Mouse (Mus musculus) MEL (cell line): ENCODE data around the gene Rhof. TPM values are rescaled to one million over a fixed set of nuclear protein-coding genes. Genes with fewer than 3 reads are reported as not detected.

ENCODE experiments used
- DNase-seq: peaks from one replicate; pipeline ENCODE4 v3.0.0; 2011; ENCODE audit warnings: low read depth, low spot score
- H3K27ac ChIP-seq: 2 replicates; pipeline ENCODE4 v1.5.1; 2012; ENCODE audit warnings: low read depth, mild to moderate bottlenecking, control low read depth, low read length, moderate library complexity; ENCODE audit not compliant: control insufficient read depth
- H3K27me3 ChIP-seq, 2 experiments: fragments of 150-350 bp in 1 of 2; sonication (generic) in 1 of 2; 2 replicates each; pipeline ENCODE4 v1.6.1; 2012; ENCODE audit warnings: low read length in 2 of 2, mild to moderate bottlenecking in 2 of 2, improper control_type of control experiment in 1 of 2, moderate library complexity in 1 of 2; ENCODE audit not compliant: insufficient read depth in 2 of 2, control insufficient read depth in 1 of 2
- H3K36me3 ChIP-seq, 2 experiments: 2 replicates each; pipeline ENCODE4 v1.6.1; 2012 to 2014; ENCODE audit warnings: low read length in 2 of 2, improper control_type of control experiment in 1 of 2, inconsistent platforms in 1 of 2, mild to moderate bottlenecking in 1 of 2; ENCODE audit not compliant: insufficient read depth in 2 of 2, control insufficient read depth in 1 of 2
- H3K4me1 ChIP-seq, 2 experiments: fragments of 150-350 bp in 1 of 2; sonication (generic) in 1 of 2; 2 replicates each; pipeline ENCODE4 v1.6.1; 2012; ENCODE audit warnings: low read length in 2 of 2, improper control_type of control experiment in 1 of 2, mild to moderate bottlenecking in 1 of 2; ENCODE audit not compliant: insufficient read depth in 2 of 2, control insufficient read depth in 1 of 2
- H3K4me3 ChIP-seq, 2 experiments: fragments of 150-350 bp in 1 of 2; sonication (generic) in 1 of 2; 2 replicates each; pipeline ENCODE4 v1.5.1; 2012; ENCODE audit warnings: low read depth in 2 of 2, low read length in 2 of 2, mild to moderate bottlenecking in 2 of 2, moderate library complexity in 2 of 2, control low read depth in 1 of 2, improper control_type of control experiment in 1 of 2; ENCODE audit not compliant: control insufficient read depth in 1 of 2, insufficient read depth in 1 of 2
- H3K79me2 ChIP-seq: 2 replicates; pipeline ENCODE4 v1.6.1; 2012; ENCODE audit warnings: mild to moderate bottlenecking, low read length, moderate library complexity; ENCODE audit not compliant: control insufficient read depth, poor library complexity, insufficient read depth
- H3K9ac ChIP-seq: 2 replicates; pipeline ENCODE4 v1.6.1; 2012; ENCODE audit warnings: low read depth, mild to moderate bottlenecking, control low read depth, low read length, moderate library complexity; ENCODE audit not compliant: control insufficient read depth, poor library complexity, severe bottlenecking
- H3K9me3 ChIP-seq: fragments of 150-350 bp; sonication (generic); replicated peaks from 2 replicates; pipeline ENCODE4 v1.6.1; 2012; ENCODE audit warnings: mild to moderate bottlenecking, low read length, improper control_type of control experiment, moderate library complexity; ENCODE audit not compliant: insufficient read depth
- BHLHE40 ChIP-seq: IDR thresholded peaks from 2 replicates; pipeline ENCODE4 v1.6.1; 2012; ENCODE audit warnings: low read depth, mild to moderate bottlenecking, inconsistent platforms, low read length, improper control_type of control experiment, borderline replicate concordance
- CHD1 ChIP-seq: IDR thresholded peaks from 2 replicates; pipeline ENCODE4 v1.6.1; 2012; ENCODE audit warnings: low read depth, mild to moderate bottlenecking, inconsistent platforms, low read length, improper control_type of control experiment
- CHD2 ChIP-seq: IDR thresholded peaks from 2 replicates; pipeline ENCODE4 v1.6.1; 2011; ENCODE audit warnings: low read length, improper control_type of control experiment
- CTCF ChIP-seq, 3 experiments: IDR thresholded peaks in 2 of 3; conservative IDR thresholded peaks in 1 of 3; 2 replicates each; pipeline ENCODE4 v1.5.1; 2011 to 2012; ENCODE audit warnings: low read length in 3 of 3, low read depth in 2 of 3, mild to moderate bottlenecking in 2 of 3, improper control_type of control experiment in 1 of 3, inconsistent platforms in 1 of 3, mixed read lengths in 1 of 3, moderate library complexity in 1 of 3; ENCODE audit not compliant: control insufficient read depth in 1 of 3, insufficient read depth in 1 of 3, poor library complexity in 1 of 3, severe bottlenecking in 1 of 3
- E2F4 ChIP-seq: IDR thresholded peaks from 2 replicates; pipeline ENCODE4 v1.6.1; 2011; ENCODE audit warnings: low read depth, low read length, improper control_type of control experiment, borderline replicate concordance
- ETS1 ChIP-seq: IDR thresholded peaks from 2 replicates; pipeline ENCODE4 v1.6.1; 2012; ENCODE audit warnings: low read depth, mild to moderate bottlenecking, inconsistent platforms, low read length, improper control_type of control experiment, moderate library complexity
- GATA1 ChIP-seq: IDR thresholded peaks from 2 replicates; pipeline ENCODE4 v1.6.1; 2011; ENCODE audit warnings: low read depth, low read length, improper control_type of control experiment
- JUND ChIP-seq: IDR thresholded peaks from 2 replicates; pipeline ENCODE4 v1.6.1; 2011; ENCODE audit warnings: low read depth, mild to moderate bottlenecking, improper control_type of control experiment, low read length
- MAFK ChIP-seq: IDR thresholded peaks from 2 replicates; pipeline ENCODE4 v1.6.1; 2011; ENCODE audit warnings: low read depth, mild to moderate bottlenecking, low read length, improper control_type of control experiment, borderline replicate concordance
- MAX ChIP-seq: IDR thresholded peaks from 2 replicates; pipeline ENCODE4 v1.6.1; 2011; ENCODE audit warnings: low read length, improper control_type of control experiment
- MAZ ChIP-seq: IDR thresholded peaks from 2 replicates; pipeline ENCODE4 v1.6.1; 2012; ENCODE audit warnings: low read depth, mild to moderate bottlenecking, inconsistent platforms, low read length, improper control_type of control experiment
- MEF2A ChIP-seq: IDR thresholded peaks from 2 replicates; pipeline ENCODE4 v1.6.1; 2014; ENCODE audit warnings: low read depth, mild to moderate bottlenecking, inconsistent platforms, low read length, improper control_type of control experiment; ENCODE audit not compliant: poor library complexity, insufficient replicate concordance, severe bottlenecking; ENCODE audit errors: extremely low read depth
- MXI1 ChIP-seq: IDR thresholded peaks from 2 replicates; pipeline ENCODE4 v1.6.1; 2011; ENCODE audit warnings: mild to moderate bottlenecking, low read depth, low read length, improper control_type of control experiment
- MYB ChIP-seq: IDR thresholded peaks from 2 replicates; pipeline ENCODE4 v1.6.1; 2011; ENCODE audit warnings: mild to moderate bottlenecking, low read depth, low read length, improper control_type of control experiment
- NELFE ChIP-seq: IDR thresholded peaks from 2 replicates; pipeline ENCODE4 v1.6.1; 2011; ENCODE audit warnings: low read depth, low read length, improper control_type of control experiment
- NRF1 ChIP-seq: IDR thresholded peaks from 2 replicates; pipeline ENCODE4 v1.6.1; 2014; ENCODE audit warnings: low read depth, mild to moderate bottlenecking, inconsistent platforms, low read length, improper control_type of control experiment, moderate library complexity; ENCODE audit not compliant: poor library complexity, insufficient read depth, severe bottlenecking
- POLR2AphosphoS2 ChIP-seq: IDR thresholded peaks from 2 replicates; pipeline ENCODE4 v1.6.1; 2011; ENCODE audit warnings: low read length, improper control_type of control experiment
- POLR2AphosphoS5 ChIP-seq: IDR thresholded peaks from 2 replicates; pipeline ENCODE4 v1.6.1; 2012; ENCODE audit warnings: low read depth, borderline replicate concordance, mild to moderate bottlenecking, inconsistent platforms, low read length, moderate library complexity, mixed read lengths
- RAD21 ChIP-seq: IDR thresholded peaks from 2 replicates; pipeline ENCODE4 v1.6.1; 2011; ENCODE audit warnings: mild to moderate bottlenecking, low read depth, low read length, improper control_type of control experiment
- SIN3A ChIP-seq: IDR thresholded peaks from 2 replicates; pipeline ENCODE4 v1.6.1; 2012; ENCODE audit warnings: low read length, improper control_type of control experiment, inconsistent platforms
- SMC3 ChIP-seq: IDR thresholded peaks from 2 replicates; pipeline ENCODE4 v1.6.1; 2011; ENCODE audit warnings: low read depth, low read length, improper control_type of control experiment
- TAL1 ChIP-seq: IDR thresholded peaks from 2 replicates; pipeline ENCODE4 v1.6.1; 2012; ENCODE audit warnings: mild to moderate bottlenecking, inconsistent platforms, low read length, moderate library complexity, mixed read lengths
- TBP ChIP-seq: IDR thresholded peaks from 2 replicates; pipeline ENCODE4 v1.8.0; 2011; ENCODE audit warnings: low read depth, low read length, improper control_type of control experiment
- TCF12 ChIP-seq: IDR thresholded peaks from 2 replicates; pipeline ENCODE4 v1.6.1; 2014; ENCODE audit warnings: low read depth, mild to moderate bottlenecking, inconsistent platforms, low read length, improper control_type of control experiment, moderate library complexity
- UBTF ChIP-seq: IDR thresholded peaks from 2 replicates; pipeline ENCODE4 v1.6.1; 2012; ENCODE audit warnings: low read depth, mild to moderate bottlenecking, inconsistent platforms, low read length, improper control_type of control experiment, moderate library complexity, borderline replicate concordance; ENCODE audit not compliant: insufficient read depth
- USF1 ChIP-seq: IDR thresholded peaks from 2 replicates; pipeline ENCODE4 v1.6.1; 2014; ENCODE audit warnings: low read depth, mild to moderate bottlenecking, inconsistent platforms, low read length, improper control_type of control experiment, moderate library complexity
- ZC3H11A ChIP-seq: IDR thresholded peaks from 2 replicates; pipeline ENCODE4 v1.6.1; 2012; ENCODE audit warnings: low read depth, mild to moderate bottlenecking, inconsistent platforms, low read length, improper control_type of control experiment
- polyA plus RNA-seq, 2 experiments: library from polyadenylated mRNA; stranded (reverse) in 1 of 2; unstranded in 1 of 2; fragments of >175 nt in 1 of 2; fragments of >200 nt in 1 of 2; gene quantifications; 2 replicates each; pipeline versions ENCODE4 v1.2.1 to v1.2.4; 2012; ENCODE audit warnings: low replicate concordance in 2 of 2, low read depth in 1 of 2; ENCODE audit not compliant: insufficient read length in 2 of 2, insufficient read depth in 1 of 2, missing spikeins in 1 of 2
- total RNA-seq: library from RNA; depleted of rRNA; stranded (reverse); fragments of 300-350 nt; gene quantifications from 2 replicates; pipeline ENCODE4 v1.2.3, GENCODE M21; 2012

Gene Rhof
- total and polyA plus RNA-seq, 3 experiments: 2.5 to 10.4 TPM; not detected in 1

DNA sequence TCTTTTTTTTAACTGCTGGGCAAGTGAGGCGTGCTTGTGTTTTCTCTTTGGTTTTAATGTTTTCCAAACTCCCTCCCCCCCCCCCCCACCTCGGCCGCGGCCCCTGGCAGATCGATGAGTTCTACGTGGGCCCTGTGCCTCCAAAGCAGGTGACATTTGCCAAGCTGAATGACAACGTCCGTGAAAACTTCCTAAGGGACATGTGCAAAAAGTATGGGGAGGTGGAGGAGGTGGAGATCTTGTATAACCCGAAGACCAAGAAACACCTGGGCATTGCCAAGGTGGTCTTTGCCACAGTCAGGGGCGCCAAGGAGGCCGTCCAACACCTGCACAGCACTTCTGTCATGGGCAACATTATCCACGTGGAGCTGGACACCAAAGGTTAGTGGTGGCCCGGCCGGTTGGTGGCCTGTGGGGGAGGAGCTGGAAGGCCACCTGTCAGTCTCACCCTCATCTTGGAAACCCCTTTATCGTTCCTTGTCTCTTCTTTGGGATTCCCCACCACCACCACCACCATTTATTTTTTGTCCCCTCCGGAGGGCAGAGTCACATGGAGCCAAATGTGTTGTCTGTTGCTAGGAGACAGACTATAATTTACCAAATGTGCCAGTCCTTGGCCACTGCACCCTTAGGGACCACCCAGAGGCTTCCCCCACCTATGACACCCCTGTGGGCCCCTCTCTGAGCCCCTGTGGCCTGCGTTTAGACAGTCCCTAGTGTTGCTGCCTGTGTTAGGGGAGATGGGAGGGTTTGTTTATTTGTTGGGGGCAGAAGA, 11.7 kb upstream of the Rhof start:
- Histone ChIP-seq H3K9ac (peak overlapping the region; percentile 98), H3K79me2 (peaks cover 74% of the 10 kb centered on the region), H3K36me3 (peaks cover 2 to 5% of the 10 kb centered on the region in 2 experiments; a peak in 3 of 4 replicates), H3K9me3 (no peaks in the 10 kb centered on the region), H3K27me3 (no peaks in the 10 kb centered on the region), H3K4me3 (peak overlapping the region; percentile 84 to 93), H3K27ac (peak overlapping the region; percentile 27; the same call in 1 of the 2 replicates), H3K4me1 (peaks cover 3% of the 10 kb centered on the region in 2 experiments; a peak in 2 of 4 replicates)
- TF ChIP-seq MAX (peak; percentile 75), CHD1 (no peak), MXI1 (peak; percentile 98), USF1 (peak; percentile 60; the same call in 1 of the 2 replicates), POLR2AphosphoS2 (no peak), POLR2AphosphoS5 (no peak), SIN3A (peak; percentile 86; the same call in 1 of the 2 replicates), TCF12 (no peak), ETS1 (no peak), MAZ (0 out of 2 replicates have a peak, but pooled peaks have one; percentile 16), UBTF (no peak), E2F4 (no peak)
- peak; percentile 30 for DNase-seq

DNA sequence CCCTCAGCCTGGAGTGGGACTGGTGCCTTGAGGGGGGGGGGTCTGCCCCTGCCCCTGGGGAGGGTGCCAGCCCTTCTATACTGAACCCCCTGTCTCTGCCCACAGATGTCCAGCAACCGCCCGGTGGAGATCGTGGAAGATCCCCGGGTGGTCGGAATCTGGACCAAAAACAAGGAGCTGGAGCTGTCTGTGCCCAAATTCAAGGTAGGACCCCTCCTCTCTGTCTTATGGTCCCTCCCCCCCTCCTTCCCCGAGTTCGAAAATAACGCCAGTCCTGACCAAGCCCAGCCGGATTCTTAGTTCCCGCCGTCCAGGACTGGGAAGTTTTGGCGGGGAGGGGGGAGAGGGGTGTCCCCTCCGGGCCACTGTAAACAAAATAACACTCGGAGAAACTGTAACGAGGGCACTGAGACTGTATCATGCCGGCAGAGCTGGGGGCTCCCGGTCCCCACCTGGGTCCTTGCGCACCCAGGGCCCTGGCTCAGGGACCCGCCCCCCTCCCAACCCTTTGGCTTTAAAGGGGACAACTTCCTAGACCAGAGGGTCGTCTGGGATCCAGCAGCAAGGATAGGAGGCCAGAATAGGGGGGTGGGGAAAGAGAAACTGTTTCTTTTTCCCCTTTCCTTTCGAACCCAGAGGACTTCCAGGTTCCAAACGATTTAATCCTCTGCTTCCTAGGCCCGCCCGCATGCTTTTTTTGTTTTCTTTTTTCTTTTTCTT, 10.9 kb upstream of the Rhof start:
- Histone ChIP-seq H3K36me3 (peaks cover 2 to 3% of the 10 kb centered on the region in 2 experiments; a peak in 3 of 4 replicates), H3K4me1 (peaks cover 0 to 3% of the 10 kb centered on the region in 2 experiments; a peak in 1 of 4 replicates), H3K27me3 (no peaks in the 10 kb centered on the region), H3K4me3 (peak overlapping the region; percentile 84 to 93), H3K27ac (peak overlapping the region; percentile 43), H3K9me3 (no peaks in the 10 kb centered on the region), H3K79me2 (peaks cover 79% of the 10 kb centered on the region), H3K9ac (peak overlapping the region; percentile 98)
- DNase-seq: peak; percentile 71
- TF ChIP-seq TAL1: no peak
- no peak for TF ChIP-seq CHD2
- no peak for TF ChIP-seq RAD21
- no peak for TF ChIP-seq SMC3
- no peak for TF ChIP-seq MAZ
- no peak for TF ChIP-seq BHLHE40
- no peak for TF ChIP-seq CHD1
- TF ChIP-seq POLR2AphosphoS2: no peak
- no peak for TF ChIP-seq CTCF (IDR thresholded peaks at IDR 0.05 in 2 of 3, conservative IDR thresholded peaks at IDR 0.05 in 1 of 3; ENCODE audit: control insufficient read depth in 1 of 3, insufficient read depth in 1 of 3, low read depth in 2 of 3, low read length in 3 of 3, poor library complexity in 1 of 3, severe bottlenecking in 1 of 3)
- no peak for TF ChIP-seq TBP
- TF ChIP-seq MEF2A: no peak
- TF ChIP-seq JUND: no peak
- no peak for TF ChIP-seq USF1
- TF ChIP-seq E2F4: no peak
- TF ChIP-seq TCF12: no peak
- no peak for TF ChIP-seq MYB
- no peak for TF ChIP-seq MAX
- no peak for TF ChIP-seq NRF1
- TF ChIP-seq NELFE: no peak
- TF ChIP-seq ETS1: no peak
- no peak for TF ChIP-seq MAFK
- no peak for TF ChIP-seq GATA1
- no peak for TF ChIP-seq MXI1
- TF ChIP-seq ZC3H11A: no peak
- TF ChIP-seq UBTF: peak; percentile 10; the same call in 1 of the 2 replicates
- peak; percentile 65; the same call in 1 of the 2 replicates for TF ChIP-seq SIN3A
